Mouse (Mus musculus): ENCODE data around the gene Rab2b. TPM values are rescaled to one million over a fixed set of nuclear protein-coding genes. Genes with fewer than 3 reads are reported as not detected.
"Not testable (repeated sequence)": the region's sequence is repeated elsewhere in the genome, so short reads cannot be mapped to it uniquely, and the experiment has no call there.

Gene Rab2b
- polyA plus RNA-seq, 1 experiment from 2014 or later: 27.4 TPM

DNA sequence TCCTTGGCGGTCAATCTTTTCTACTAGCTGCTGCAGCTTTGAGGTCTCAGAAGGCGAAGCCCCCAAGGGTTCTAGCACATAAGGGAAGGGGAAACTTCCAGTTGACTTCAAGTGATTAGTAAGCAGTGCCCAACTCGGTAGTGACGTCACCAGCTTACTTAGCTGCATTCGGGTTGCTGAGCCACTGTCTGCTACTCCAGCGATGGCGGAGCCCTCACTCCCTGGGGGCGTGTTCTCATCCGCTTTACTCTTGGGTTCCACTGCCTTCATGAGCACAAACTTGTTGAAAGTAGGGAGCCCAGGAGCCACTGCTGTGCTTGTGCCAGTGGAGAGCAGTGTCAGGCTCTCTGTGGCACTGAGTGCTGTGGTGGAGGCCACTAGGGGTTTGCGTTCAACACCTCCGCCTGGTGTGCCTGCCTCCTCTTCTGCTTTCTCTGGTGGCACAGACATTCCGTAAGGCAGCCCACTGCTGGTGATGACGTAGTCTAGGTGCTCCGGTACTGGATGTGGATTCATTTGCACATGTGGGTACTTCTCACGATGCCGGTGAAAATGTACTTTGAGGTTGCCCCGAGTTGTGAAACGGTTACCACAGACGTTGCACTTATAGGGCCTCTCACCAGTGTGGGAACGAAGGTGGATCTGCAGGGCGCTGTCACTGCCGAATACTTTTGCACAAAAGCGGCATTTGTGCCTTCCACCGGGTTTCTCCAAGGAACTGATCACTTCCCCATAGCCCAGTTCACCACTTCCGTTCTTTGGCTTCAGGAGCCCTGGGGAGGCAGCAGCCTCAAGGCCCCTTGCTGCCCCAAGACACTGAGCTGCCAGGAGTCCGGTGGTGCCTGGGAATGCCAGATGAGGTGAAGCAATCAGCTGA is 34.8 kb upstream of the Rab2b start:
- peaks cover 26% of the 10 kb centered on the region for H3K4me1 ChIP-seq
- H3K4me2 ChIP-seq (replicated peaks): peak overlapping the region; percentile 91
- 88% methylated on average over 26 of the region's 26 CpGs for WGBS
- H3K36me3 ChIP-seq: peaks cover 49% of the 10 kb centered on the region
- no peaks in the 10 kb centered on the region for H3K9me3 ChIP-seq
- ATAC-seq (ENCODE audit: insufficient number of reproducible peaks, insufficient read depth, low FRiP score, low TSS enrichment): no peak
- H3K27me3 ChIP-seq: no peaks in the 10 kb centered on the region
- H3K27ac ChIP-seq: peak overlapping the region; percentile 96; the same call in 1 of the 2 replicates
- H3K9ac ChIP-seq: no peak overlapping the region; the same call in 1 of the 2 replicates
- H3K4me3 ChIP-seq: peak overlapping the region; percentile 76

DNA sequence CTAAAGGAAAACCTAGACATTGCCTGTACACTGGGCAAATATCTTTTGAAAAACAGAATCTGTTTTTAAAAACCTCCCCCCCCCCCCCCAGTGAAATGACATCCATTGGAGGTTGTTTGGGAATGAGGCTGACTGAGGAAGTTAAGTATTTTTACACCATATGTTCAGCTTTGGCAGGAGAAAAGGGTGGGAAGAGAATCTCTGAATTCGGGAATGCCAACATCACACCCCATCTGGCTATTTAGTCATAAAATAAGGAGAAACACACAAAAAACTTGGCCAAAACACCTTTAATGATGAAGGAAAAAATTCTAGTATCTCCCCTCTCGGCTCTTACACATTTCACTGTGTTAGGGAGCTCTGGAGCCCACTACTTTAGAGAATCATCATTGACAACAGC is 31.6 kb upstream of the Rab2b start:
- Histone ChIP-seq H3K4me3 (no peak overlapping the region), H3K36me3 (peaks cover 53% of the 10 kb centered on the region)
- 88% methylated on average over 2 of the region's 2 CpGs for WGBS

DNA sequence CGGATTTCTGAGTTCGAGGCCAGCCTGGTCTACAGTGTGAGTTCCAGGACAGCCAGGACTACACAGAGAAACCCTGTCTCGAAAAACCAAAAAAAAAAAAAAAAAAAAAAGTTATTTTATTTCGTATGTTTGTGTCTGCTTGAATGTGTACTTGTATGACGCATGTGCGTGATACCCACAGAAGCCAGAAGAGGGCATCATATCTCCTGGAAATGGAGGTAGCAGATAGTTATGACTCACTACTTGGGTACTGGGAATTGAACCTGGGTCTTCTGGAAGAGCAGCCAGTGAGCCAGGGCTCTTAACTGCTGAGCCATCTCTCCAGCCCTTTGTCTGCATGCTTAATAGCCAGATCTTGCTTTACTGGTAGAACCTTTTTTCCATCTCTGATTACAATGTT is 31.0 kb upstream of the Rab2b start:
- not testable (repeated sequence) for H3K9ac ChIP-seq; ATAC-seq (ENCODE audit: insufficient number of reproducible peaks, insufficient read depth, low FRiP score, low TSS enrichment); H3K9me3 ChIP-seq; H3K4me2 ChIP-seq (replicated peaks); H3K4me3 ChIP-seq; H3K27ac ChIP-seq; H3K27me3 ChIP-seq
- WGBS: 88% methylated on average over 5 of the region's 6 CpGs
- peaks cover 53% of the 10 kb centered on the region for H3K36me3 ChIP-seq
- peaks cover 20% of the 10 kb centered on the region for H3K4me1 ChIP-seq

More for the DNA sequence above, 31.6 kb upstream of the Rab2b start:
- H3K27ac ChIP-seq: no peak overlapping the region
- no peak for ATAC-seq (ENCODE audit: insufficient number of reproducible peaks, insufficient read depth, low FRiP score, low TSS enrichment)
- H3K4me2 ChIP-seq (replicated peaks): no peak overlapping the region
- H3K4me1 ChIP-seq: peaks cover 20% of the 10 kb centered on the region
- no peak overlapping the region for H3K9ac ChIP-seq
- no peaks in the 10 kb centered on the region for H3K27me3 ChIP-seq
- no peaks in the 10 kb centered on the region for H3K9me3 ChIP-seq

DNA sequence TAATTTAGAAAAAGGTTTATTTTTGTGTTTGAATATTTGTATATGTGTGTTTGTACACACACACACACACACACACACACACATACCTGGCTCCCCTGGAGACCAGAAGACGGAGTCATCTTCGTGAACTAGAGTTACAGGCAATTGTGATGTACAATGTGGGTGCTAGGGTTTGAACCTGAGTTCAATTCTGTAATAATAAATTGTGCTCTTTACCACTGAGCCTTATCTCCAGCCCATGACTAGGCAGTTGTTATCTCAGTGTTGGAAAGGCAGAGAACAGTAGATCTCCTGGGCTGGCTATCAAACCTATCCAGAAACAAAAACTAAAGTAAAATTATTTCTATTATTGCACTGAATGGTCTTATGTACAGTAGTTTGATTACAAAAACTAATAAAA is 26.8 kb upstream of the Rab2b start:
- no peak overlapping the region for H3K4me3 ChIP-seq
- no peak overlapping the region for H3K4me2 ChIP-seq (replicated peaks)
- peaks cover 19% of the 10 kb centered on the region for H3K36me3 ChIP-seq
- ATAC-seq (ENCODE audit: insufficient number of reproducible peaks, insufficient read depth, low FRiP score, low TSS enrichment): no peak
- H3K27me3 ChIP-seq: no peaks in the 10 kb centered on the region
- 100% methylated on average over 2 of the region's 2 CpGs for WGBS
- no peak overlapping the region for H3K27ac ChIP-seq
- H3K9ac ChIP-seq: no peak overlapping the region
- H3K9me3 ChIP-seq: no peaks in the 10 kb centered on the region
- 0 out of 2 replicates have a peak, but pooled peaks cover 4% of the 10 kb centered on the region for H3K4me1 ChIP-seq

DNA sequence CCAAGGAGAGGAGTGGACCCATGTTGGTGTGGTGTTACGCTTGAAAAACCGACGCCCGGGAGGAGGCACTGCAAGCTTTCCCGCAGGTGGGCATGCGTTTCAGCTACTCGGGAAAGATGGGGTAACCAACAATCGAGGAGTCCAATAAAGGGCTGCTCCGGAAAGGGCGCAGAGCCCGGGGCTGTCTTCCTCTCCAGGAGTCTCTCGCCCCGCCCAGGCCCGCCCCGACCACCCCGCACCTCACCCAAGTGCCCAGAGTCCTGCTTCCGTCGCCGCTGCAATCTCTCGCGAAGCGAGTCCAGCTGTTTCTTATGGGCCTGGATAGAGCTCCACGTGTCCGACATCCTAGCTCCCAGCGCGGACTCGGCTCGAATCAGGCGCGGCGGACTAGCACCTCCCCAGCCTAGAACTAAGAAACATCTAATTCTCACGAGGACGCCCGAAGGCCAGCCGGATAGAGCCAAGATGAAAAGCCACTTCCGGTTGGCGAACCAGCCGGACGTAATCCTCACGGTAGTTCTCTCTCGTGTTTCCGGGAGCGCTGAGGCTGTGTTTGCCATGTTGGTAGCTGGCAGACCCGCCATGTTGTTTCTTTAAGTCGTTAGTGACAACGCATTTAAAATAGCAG is 25.4 kb upstream of the Rab2b start, which contains the start of gene Mettl3:
Mettl3 (minus strand) TSS at position 485 of the 628 bp plus-strand sequence.
- Histone ChIP-seq H3K27me3 (no peaks in the 10 kb centered on the region), H3K36me3 (peaks cover 16% of the 10 kb centered on the region), H3K9ac (peak within 1 kb of the TSS; percentile 65), H3K4me2 (replicated peaks) (peak within 1 kb of the TSS; percentile 71), H3K27ac (peak within 1 kb of the TSS; percentile 95), H3K4me1 (0 out of 2 replicates have a peak, but pooled peaks cover 4% of the 10 kb centered on the region), H3K9me3 (no peaks in the 10 kb centered on the region), H3K4me3 (peak within 1 kb of the TSS; percentile 71)
- under 1% methylated on average over 46 of the region's 46 CpGs for WGBS
- ATAC-seq (ENCODE audit: insufficient number of reproducible peaks, insufficient read depth, low FRiP score, low TSS enrichment): peak; percentile 93

DNA sequence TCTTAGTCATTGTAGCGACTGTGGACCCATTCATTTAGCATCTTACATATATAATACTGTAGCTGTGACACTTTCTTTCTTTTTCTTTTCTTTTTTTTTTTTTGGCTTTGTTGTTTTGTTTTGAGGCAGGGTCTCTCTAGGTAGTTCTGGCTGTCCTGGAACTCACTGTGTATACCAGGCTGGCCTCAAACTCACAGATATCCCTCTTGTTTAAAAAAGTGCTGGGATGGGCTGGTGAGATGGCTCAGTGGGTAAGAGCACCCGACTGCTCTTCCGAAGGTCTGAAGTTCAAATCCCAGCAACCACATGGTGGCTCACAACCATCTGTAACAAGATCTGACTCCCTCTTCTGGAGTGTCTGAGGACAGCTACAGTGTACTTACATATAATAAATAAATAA is 24.2 kb upstream of the Rab2b start:
- H3K4me2 ChIP-seq (replicated peaks); ATAC-seq (ENCODE audit: insufficient number of reproducible peaks, insufficient read depth, low FRiP score, low TSS enrichment); H3K4me3 ChIP-seq; H3K4me1 ChIP-seq; H3K9ac ChIP-seq; H3K27ac ChIP-seq; H3K27me3 ChIP-seq; H3K9me3 ChIP-seq: not testable (repeated sequence)
- H3K36me3 ChIP-seq: peaks cover 20% of the 10 kb centered on the region
- 83% methylated on average over 3 of the region's 3 CpGs for WGBS

DNA sequence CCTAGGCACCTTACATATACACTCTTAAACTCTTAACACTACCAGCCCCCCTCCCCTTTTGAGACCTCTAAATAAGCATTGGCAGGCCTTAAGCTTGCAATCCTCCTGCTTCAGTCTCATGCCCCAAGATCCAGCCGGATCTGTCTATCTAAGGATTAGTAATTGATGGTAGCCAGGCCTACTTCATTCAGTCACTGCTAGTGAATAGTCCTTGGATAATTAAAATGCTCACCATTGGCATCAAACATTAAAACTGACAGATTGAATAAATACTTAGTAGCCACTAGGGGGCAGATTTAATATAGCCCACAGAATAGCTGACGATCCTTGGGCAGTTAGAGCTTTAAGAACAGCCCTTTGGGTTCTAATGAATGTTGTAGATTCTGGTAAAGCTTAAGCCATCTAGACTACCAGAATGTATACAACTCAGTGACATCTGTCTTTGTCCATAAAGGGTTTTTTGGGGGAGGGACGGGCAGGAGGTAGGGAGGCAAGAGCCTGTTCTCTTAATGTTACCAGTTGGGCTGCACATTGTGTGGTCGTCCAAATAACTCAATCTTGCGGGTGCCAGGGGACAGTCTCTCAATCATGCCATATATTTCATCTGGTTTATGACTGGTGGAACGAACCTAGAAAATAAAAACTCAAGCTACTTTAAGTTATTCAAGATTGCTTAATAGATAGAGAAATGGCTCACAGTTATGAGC is 16.4 kb upstream of the Rab2b start:
- H3K27ac ChIP-seq: no peak overlapping the region
- H3K4me3 ChIP-seq: no peak overlapping the region
- no peaks in the 10 kb centered on the region for H3K4me1 ChIP-seq
- peak; percentile 62; the same call in 1 of the 2 replicates for ATAC-seq (ENCODE audit: insufficient number of reproducible peaks, insufficient read depth, low FRiP score, low TSS enrichment)
- no peak overlapping the region for H3K4me2 ChIP-seq (replicated peaks)
- 76% methylated on average over 6 of the region's 6 CpGs for WGBS
- H3K36me3 ChIP-seq: peaks cover 73% of the 10 kb centered on the region
- H3K9ac ChIP-seq: no peak overlapping the region
- no peaks in the 10 kb centered on the region for H3K27me3 ChIP-seq
- H3K9me3 ChIP-seq: no peaks in the 10 kb centered on the region

DNA sequence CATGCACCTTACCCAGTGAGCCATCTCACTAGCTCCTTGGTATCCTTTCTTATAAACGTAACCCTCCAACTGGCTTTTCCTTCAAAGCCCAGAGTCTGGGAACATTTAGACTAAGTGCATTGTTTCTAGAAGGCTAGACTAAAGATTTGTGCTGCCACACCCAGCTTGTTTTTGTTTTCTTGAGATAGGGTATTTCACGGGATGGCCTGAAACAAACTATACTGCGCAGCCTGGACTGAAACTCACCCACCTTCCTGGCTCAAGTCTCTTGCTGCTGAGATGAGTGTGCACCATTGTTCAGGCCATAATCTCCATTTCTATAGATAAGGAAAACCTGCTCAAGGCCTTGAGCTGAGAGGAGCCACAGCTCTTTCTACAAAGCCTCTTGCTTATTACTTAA is 4.8 kb upstream of the Rab2b start:
- ATAC-seq (ENCODE audit: insufficient number of reproducible peaks, insufficient read depth, low FRiP score, low TSS enrichment): no peak
- 87% methylated on average over 3 of the region's 3 CpGs for WGBS
- no peaks in the 10 kb centered on the region for H3K9me3 ChIP-seq
- peaks cover 32% of the 10 kb centered on the region for H3K36me3 ChIP-seq
- no peaks in the 10 kb centered on the region for H3K27me3 ChIP-seq
- H3K27ac ChIP-seq: no peak overlapping the region
- H3K4me2 ChIP-seq (replicated peaks): no peak overlapping the region
- H3K4me1 ChIP-seq: peaks cover 7% of the 10 kb centered on the region
- no peak overlapping the region for H3K9ac ChIP-seq
- H3K4me3 ChIP-seq: no peak overlapping the region

DNA sequence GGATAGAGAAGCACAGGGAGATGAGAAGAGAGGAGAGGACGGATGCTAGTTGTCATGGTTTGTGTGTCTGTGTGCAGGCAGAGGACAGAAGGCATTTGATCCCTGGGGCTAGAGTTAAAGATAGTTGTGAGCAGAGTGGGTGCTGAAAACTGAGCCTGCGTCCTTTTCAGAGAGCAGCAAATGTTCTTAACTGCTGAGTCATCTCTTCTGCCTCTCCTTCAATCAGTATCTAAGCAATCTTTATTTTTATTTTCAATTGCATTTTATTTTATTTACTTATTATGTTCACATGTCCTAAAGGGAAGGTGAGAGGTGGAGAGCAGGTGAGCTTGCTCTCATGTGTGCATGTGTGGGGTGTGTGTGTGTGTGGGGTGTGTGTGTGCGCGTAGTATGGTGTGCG is 4.3 kb upstream of the Rab2b start:
- Histone ChIP-seq H3K36me3 (peaks cover 28% of the 10 kb centered on the region), H3K27ac (no peak overlapping the region), H3K9ac (no peak overlapping the region), H3K4me2 (replicated peaks) (no peak overlapping the region), H3K4me1 (peaks cover 7% of the 10 kb centered on the region), H3K27me3 (no peaks in the 10 kb centered on the region), H3K9me3 (no peaks in the 10 kb centered on the region), H3K4me3 (no peak overlapping the region)
- ATAC-seq (ENCODE audit: insufficient number of reproducible peaks, insufficient read depth, low FRiP score, low TSS enrichment): no peak
- 91% methylated on average over 5 of the region's 5 CpGs for WGBS

DNA sequence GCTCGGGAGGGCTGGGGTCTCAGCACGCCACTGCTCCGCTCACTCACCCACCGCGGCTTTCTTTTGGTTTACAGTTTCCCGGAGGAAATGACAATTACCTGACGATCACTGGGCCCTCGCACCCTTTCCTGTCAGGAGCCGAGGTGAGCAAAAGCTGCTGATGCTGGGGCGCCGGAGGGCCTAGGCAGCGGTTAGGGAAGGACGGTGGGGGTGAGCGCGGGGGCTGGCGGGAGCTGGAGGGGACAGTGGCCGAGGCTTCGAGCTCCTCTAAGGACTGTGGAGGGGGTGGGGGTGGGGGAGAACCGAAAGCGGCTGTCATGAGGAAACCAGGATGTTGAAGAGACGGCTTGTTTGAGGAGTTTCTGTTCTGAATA is 389 bp upstream of the Rab2b start:
- Histone ChIP-seq H3K4me2 (replicated peaks) (peak overlapping the region; percentile 63), H3K9ac (peak overlapping the region; percentile 84), H3K36me3 (peaks cover 9% of the 10 kb centered on the region; the same call in 1 of the 2 replicates), H3K27me3 (no peaks in the 10 kb centered on the region), H3K4me3 (peak overlapping the region; percentile 92), H3K9me3 (no peaks in the 10 kb centered on the region), H3K4me1 (peaks cover 13% of the 10 kb centered on the region), H3K27ac (peak overlapping the region; percentile 77)
- peak; percentile 22 for ATAC-seq (ENCODE audit: insufficient number of reproducible peaks, insufficient read depth, low FRiP score, low TSS enrichment)
- under 1% methylated on average over 21 of the region's 21 CpGs for WGBS

DNA sequence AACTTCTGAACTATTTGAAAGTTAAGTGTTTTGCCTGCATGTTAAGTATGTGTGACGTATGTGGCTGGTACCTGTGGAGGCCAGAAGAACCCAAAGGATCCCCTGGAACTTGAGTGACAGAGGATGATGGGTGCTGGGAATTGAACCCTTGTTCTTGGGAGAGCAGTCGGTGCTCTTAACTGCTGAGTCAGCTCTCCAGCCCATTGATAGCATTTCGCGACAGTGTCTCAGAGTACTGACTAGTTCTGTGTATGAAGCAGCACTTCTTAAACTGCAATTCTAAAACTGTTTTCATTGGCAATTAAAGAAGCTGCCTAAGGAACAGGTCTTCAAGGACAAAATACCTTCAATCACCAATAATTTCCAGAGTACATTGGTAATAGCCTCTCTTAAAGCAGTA is 2.1 kb downstream of the Rab2b start:
- no peak overlapping the region for H3K4me3 ChIP-seq
- WGBS: 96% methylated on average over 4 of the region's 4 CpGs
- H3K4me2 ChIP-seq (replicated peaks): no peak overlapping the region
- no peak overlapping the region for H3K9ac ChIP-seq
- H3K27me3 ChIP-seq: no peaks in the 10 kb centered on the region
- no peak for ATAC-seq (ENCODE audit: insufficient number of reproducible peaks, insufficient read depth, low FRiP score, low TSS enrichment)
- no peak overlapping the region for H3K27ac ChIP-seq
- H3K9me3 ChIP-seq: no peaks in the 10 kb centered on the region
- peaks cover 13% of the 10 kb centered on the region for H3K4me1 ChIP-seq
- peaks cover 24% of the 10 kb centered on the region for H3K36me3 ChIP-seq
